Mouse (Mus musculus) mammary gland, adult 2 months (tissue): ENCODE measurements around the gene Zc3h7b. TPM values are rescaled to one million over a fixed set of nuclear protein-coding genes. Genes with fewer than 3 reads are reported as not detected.

Experiments used
- polyA plus RNA-seq: library from polyadenylated mRNA; depleted of rRNA; stranded (reverse); fragments of >200 nt; gene quantifications from 2 replicates; pipeline ENCODE4 v1.2.3, GENCODE M21; 2012; ENCODE audit warnings: low replicate concordance; rRNA removed

Zc3h7b gene
- polyA plus RNA-seq: 33.6 and 43.6 TPM in 2 replicates

GRCm38 (mm10) chr15:81744992-81745600 is at the start of gene Zc3h7b, which contains the start of gene Rangap1:
Gene Zc3h7b (plus strand): TSS chr15:81745057.
Gene Rangap1 (minus strand): TSS chr15:81745530.

GRCm38 (mm10) chr15:81697175-81697574 is 47.7 kb upstream of the Zc3h7b start, which contains the start of gene Chadl:
Gene Chadl (minus strand): TSS chr15:81697287.

GRCm38 (mm10) chr15:81802001-81802890 is 57.4 kb downstream of the Zc3h7b start, which contains the start of gene Tef:
Gene Tef (plus strand): TSS chr15:81802421.

Other genes starting within 250 kb of the Zc3h7b start
- gene Ep300, start 159.7 kb upstream of the Zc3h7b start, polyA plus RNA-seq: 26.0 and 27.3 TPM in 2 replicates
- gene L3mbtl2, start 81.2 kb upstream of the Zc3h7b start, polyA plus RNA-seq: 14.1 and 16.4 TPM in 2 replicates
- 7.0 and 23.5 TPM in 2 replicates for gene Chadl, start 47.8 kb upstream of the Zc3h7b start, polyA plus RNA-seq
- 27.1 TPM in 2 replicates for gene Rangap1, start 473 bp downstream of the Zc3h7b start, polyA plus RNA-seq
- 44.7 and 88.0 TPM in 2 replicates for gene Tef, start 57.4 kb downstream of the Zc3h7b start, polyA plus RNA-seq
- 40.9 and 55.8 TPM in 2 replicates for gene Tob2, start 113.7 kb downstream of the Zc3h7b start, polyA plus RNA-seq
- gene Phf5a, start 126.9 kb downstream of the Zc3h7b start, polyA plus RNA-seq: 22.5 and 46.1 TPM in 2 replicates
- 435 and 1,022 TPM in 2 replicates for gene Aco2, start 127.3 kb downstream of the Zc3h7b start, polyA plus RNA-seq
- 11.1 and 17.7 TPM in 2 replicates for gene Polr3h, start 181.2 kb downstream of the Zc3h7b start, polyA plus RNA-seq
- 5.1 and 6.6 TPM in 2 replicates for gene Csdc2, start 191.7 kb downstream of the Zc3h7b start, polyA plus RNA-seq
- gene Pmm1, start 215.9 kb downstream of the Zc3h7b start, polyA plus RNA-seq: 108 and 121 TPM in 2 replicates
- not detected in 2 replicates for gene 1700029P11Rik, start 235.5 kb downstream of the Zc3h7b start, polyA plus RNA-seq
- 17.4 and 31.6 TPM in 2 replicates for gene Xrcc6, start 242.8 kb downstream of the Zc3h7b start, polyA plus RNA-seq